In genomic region chr19:22883744-22884317, GRCm38 (mm10) we compare ENCODE assay signal across 8 mouse cellular contexts.
DNase-seq lines count a peak whose midpoint lies in the region; ATAC-seq and TF ChIP-seq lines count a peak whose summit lies in the region.

No protein-coding gene starts in this region.

- ATAC-seq in forebrain, embryonic 11.5 days (replicated peaks; ENCODE audit: low FRiP score), result peak; percentile 91
- peak; percentile 83 for ATAC-seq in lung, embryonic 14.5 days (ENCODE audit: insufficient read depth)

- H3K9me3 ChIP-seq in MEL (replicated peaks; ENCODE audit: insufficient read depth, low read length), result no peaks in the 10 kb centered on the region
- no peaks in the 10 kb centered on the region for H3K9me3 ChIP-seq in forebrain, embryonic 11.5 days (ENCODE audit: control insufficient read depth, low read length)
- no peaks in the 10 kb centered on the region for H3K9me3 ChIP-seq in lung, embryonic 14.5 days (ENCODE audit: low read depth, low read length)

- H3K27me3 ChIP-seq in MEL (ENCODE audit: control insufficient read depth in 1 of 2, insufficient read depth in 2 of 2, low read length in 2 of 2), result no peaks in the 10 kb centered on the region
- no peaks in the 10 kb centered on the region; the same call in 1 of the 2 replicates for H3K27me3 ChIP-seq in forebrain, embryonic 11.5 days (ENCODE audit: control insufficient read depth, insufficient read depth, low read length)
- H3K27me3 ChIP-seq in lung, embryonic 14.5 days (ENCODE audit: insufficient read depth, low read length), result no peaks in the 10 kb centered on the region

- no peak overlapping the region for H3K4me3 ChIP-seq in MEL (ENCODE audit: control insufficient read depth in 1 of 2, insufficient read depth in 1 of 2, low read depth in 2 of 2, low read length in 2 of 2)
- no peak overlapping the region for H3K4me3 ChIP-seq in forebrain, embryonic 11.5 days (ENCODE audit: low read depth, low read length)
- H3K4me3 ChIP-seq in lung, embryonic 14.5 days (ENCODE audit: low read depth, low read length), result no peak overlapping the region; the same call in 1 of the 2 replicates

- peak; percentile 53 for DNase-seq in MEL (ENCODE audit: low read depth, low spot score)
- peak; percentile 50 for DNase-seq in c-Kit-positive CD71-negative TER-119-negative erythroid progenitor cells, embryonic 14.5 days (ENCODE audit: low read depth)
- DNase-seq in forebrain, embryonic 11.5 days (ENCODE audit: low spot score), result no peak
- peak; percentile 58 for DNase-seq in heart, postnatal 4 days
- peak; percentile 45 to 87 for DNase-seq in layer of hippocampus, adult 18-20 months (ENCODE audit: low spot score in 2 of 2)
- peak; percentile 90 for DNase-seq in lung, embryonic 14.5 days
- peak; percentile 79 for DNase-seq in right cerebral cortex, adult 18-20 months
- no peak for DNase-seq in thymus, postnatal 10 days (ENCODE audit: low spot score in 2 of 2)

- TF ChIP-seq CTCF in MEL (IDR thresholded peaks at IDR 0.05 in 2 of 3, conservative IDR thresholded peaks at IDR 0.05 in 1 of 3; ENCODE audit: control insufficient read depth in 1 of 3, insufficient read depth in 1 of 3, low read depth in 2 of 3, low read length in 3 of 3, poor library complexity in 1 of 3, severe bottlenecking in 1 of 3), result peak; percentile 35 to 66 (median 56)
- TF ChIP-seq CTCF in lung, embryonic 14.5 days (IDR thresholded peaks at IDR 0.05; ENCODE audit: low read depth), result peak; percentile 86

- H3K36me3 ChIP-seq in MEL (ENCODE audit: control insufficient read depth in 1 of 2, insufficient read depth in 2 of 2, low read length in 2 of 2), result no peaks in the 10 kb centered on the region
- no peaks in the 10 kb centered on the region for H3K36me3 ChIP-seq in forebrain, embryonic 11.5 days (ENCODE audit: control insufficient read depth, insufficient read depth, low read length)
- no peaks in the 10 kb centered on the region for H3K36me3 ChIP-seq in lung, embryonic 14.5 days (ENCODE audit: insufficient read depth)

- no peak for TF ChIP-seq EP300 in MEL (IDR thresholded peaks at IDR 0.05; ENCODE audit: low read depth in 1 of 2, low read length in 2 of 2)

- H3K4me1 ChIP-seq in MEL (ENCODE audit: control insufficient read depth in 1 of 2, insufficient read depth in 2 of 2, low read length in 2 of 2), result no peaks in the 10 kb centered on the region
- H3K4me1 ChIP-seq in forebrain, embryonic 11.5 days (replicated peaks; ENCODE audit: control insufficient read depth, insufficient read depth, low read length), result no peaks in the 10 kb centered on the region
- H3K4me1 ChIP-seq in lung, embryonic 14.5 days (ENCODE audit: insufficient read depth), result peaks cover 5% of the 10 kb centered on the region; the same call in 1 of the 2 replicates

- no peak for TF ChIP-seq POLR2A in MEL (IDR thresholded peaks at IDR 0.05; ENCODE audit: control insufficient read depth in 1 of 2, insufficient read depth in 1 of 2, low read depth in 1 of 2, low read length in 2 of 2, poor library complexity in 1 of 2)

- no peaks in the 10 kb centered on the region for H3K79me2 ChIP-seq in MEL (ENCODE audit: control insufficient read depth, insufficient read depth, low read length, poor library complexity)

- peak; percentile 61 for TF ChIP-seq RAD21 in MEL (IDR thresholded peaks at IDR 0.05; ENCODE audit: low read depth, low read length)

- no peak overlapping the region for H3K27ac ChIP-seq in MEL (ENCODE audit: control insufficient read depth, low read depth, low read length)
- no peak overlapping the region for H3K27ac ChIP-seq in forebrain, embryonic 11.5 days (ENCODE audit: low read depth, low read length)
- H3K27ac ChIP-seq in lung, embryonic 14.5 days (ENCODE audit: low read depth), result no peak overlapping the region

- H3K9ac ChIP-seq in MEL (ENCODE audit: control insufficient read depth, low read depth, low read length, poor library complexity, severe bottlenecking), result no peak overlapping the region
- H3K9ac ChIP-seq in forebrain, embryonic 11.5 days (ENCODE audit: low read length), result no peak overlapping the region
- H3K9ac ChIP-seq in lung, embryonic 14.5 days, result no peak overlapping the region

- WGBS in forebrain, embryonic 11.5 days, result 23% methylated on average over 18 of the region's 18 CpGs
- WGBS in lung, embryonic 14.5 days, result 17% methylated on average over 18 of the region's 18 CpGs

- H3K4me2 ChIP-seq in forebrain, embryonic 11.5 days (ENCODE audit: low read depth, low read length, severe bottlenecking), result peak overlapping the region; percentile 48; the same call in 1 of the 2 replicates
- H3K4me2 ChIP-seq in lung, embryonic 14.5 days, result peak overlapping the region; percentile 54

TF ChIP-seq in MEL, 35 proteins besides CTCF, POLR2A, EP300 and RAD21:
- TF ChIP-seq SMC3 (IDR thresholded peaks at IDR 0.05; ENCODE audit: low read depth, low read length) (peak; percentile 47), NRF1 (IDR thresholded peaks at IDR 0.05; ENCODE audit: insufficient read depth, low read depth, low read length, poor library complexity, severe bottlenecking) (no peak), MYC (IDR thresholded peaks at IDR 0.05; ENCODE audit: low read depth, low read length) (0 out of 2 replicates have a peak, but pooled peaks have one; percentile 33), GABPA (IDR thresholded peaks at IDR 0.05; ENCODE audit: low read depth, low read length) (no peak), NELFE (IDR thresholded peaks at IDR 0.05; ENCODE audit: low read depth, low read length) (no peak)

Comparison
In these comparisons a context has a peak if more than half of its experiments do, and no peak if none do; other contexts are left out.
1. DNase-seq: peak in MEL (single experiment), c-Kit-positive CD71-negative TER-119-negative erythroid progenitor cells, embryonic 14.5 days (single experiment), heart, postnatal 4 days (single experiment), layer of hippocampus, adult 18-20 months (2 of 2), lung, embryonic 14.5 days (single experiment) and right cerebral cortex, adult 18-20 months (single experiment); none in forebrain, embryonic 11.5 days (single experiment) and thymus, postnatal 10 days (0 of 2).